Comparison of ENCODE assay signal across 14 mouse cellular contexts in genomic region chr6:13690398-13690797, GRCm38 (mm10).
"Had no signal": no experiment of that assay in that cellular context is flagged by ENCODE, and none has a peak within 500 bp of the region (broad histone marks: within the 10 kb centered on the region; RNA-seq: fewer than 3 reads in every experiment).

No protein-coding gene starts in this region.

- H3K4me1 ChIP-seq: kidney, embryonic 15.5 days; liver, embryonic 13.5 days had no signal

- DNase-seq: kidney, adult 8-10 months; kidney, postnatal 10 days; kidney, postnatal 36 days; layer of hippocampus, postnatal 36 days; liver, embryonic 13.5 days; lung, adult 2 months; lung, postnatal 14 days; lung, postnatal 4 days; midbrain, embryonic 14.5 days; thymus, adult 2 months; thymus, postnatal 25 days had no signal

- H3K36me3 ChIP-seq: kidney, embryonic 15.5 days; liver, embryonic 13.5 days had no signal

- H3K27ac ChIP-seq: kidney, embryonic 15.5 days; left cerebral cortex, adult 2 months; liver, embryonic 13.5 days; stomach, postnatal 0 days had no signal

- H3K4me3 ChIP-seq: kidney, embryonic 15.5 days; left cerebral cortex, adult 2 months; liver, embryonic 13.5 days had no signal

- H3K27me3 ChIP-seq: kidney, embryonic 15.5 days; liver, embryonic 13.5 days had no signal
